Mouse (Mus musculus) liver, embryonic 14.5 days (tissue): Measurements from ENCODE around the gene C1qa. TPM values are rescaled to one million over a fixed set of nuclear protein-coding genes. Genes with fewer than 3 reads are reported as not detected.

Experiments used
- ATAC-seq: fragments of 200-750 bp; cut with Nextera tagmentation; 2 replicates; pipeline ENCODE4 v1.8.0; 2017; ENCODE audit warnings: moderate number of reproducible peaks, mild to moderate bottlenecking, moderate library complexity; ENCODE audit not compliant: insufficient read depth
- DNase-seq, 3 experiments: peaks; one replicate each; pipeline ENCODE4 v3.0.0-alpha.2; 2012 to 2013; ENCODE audit warnings: low read depth in 3 of 3, low spot score in 3 of 3
- H3K27ac ChIP-seq: fragments of 300-500 bp; sonication (generic); 2 replicates; pipeline ENCODE4 v1.5.1; 2014; ENCODE audit warnings: moderate library complexity, mild to moderate bottlenecking, control low read depth, inconsistent platforms
- H3K27me3 ChIP-seq: fragments of 300-500 bp; sonication (generic); 2 replicates; pipeline ENCODE4 v1.6.1; 2014; ENCODE audit warnings: mild to moderate bottlenecking, low read length, moderate library complexity; ENCODE audit not compliant: control insufficient read depth, insufficient read depth
- H3K36me3 ChIP-seq: fragments of 300-500 bp; sonication (generic); replicated peaks from 2 replicates; pipeline ENCODE4 v1.6.1; 2014; ENCODE audit warnings: low read depth; ENCODE audit not compliant: control insufficient read depth, insufficient read depth
- H3K4me1 ChIP-seq, 2 experiments: fragments of 200-500 bp in 1 of 2; fragments of 300-500 bp in 1 of 2; sonication (generic) in 1 of 2; replicated peaks; 2 replicates each; pipeline ENCODE4 v1.6.1; 2012 to 2014; ENCODE audit warnings: antibody characterized with exemption in 1 of 2, inconsistent platforms in 1 of 2, low read length in 1 of 2; ENCODE audit not compliant: control insufficient read depth in 2 of 2, insufficient read depth in 2 of 2
- H3K4me2 ChIP-seq: fragments of 300-500 bp; sonication (generic); 2 replicates; pipeline ENCODE4 v1.6.1; 2014; ENCODE audit warnings: low read depth, mild to moderate bottlenecking, control low read depth, moderate library complexity
- H3K4me3 ChIP-seq, 2 experiments: fragments of 200-500 bp in 1 of 2; fragments of 300-500 bp in 1 of 2; sonication (generic) in 1 of 2; 2 replicates each; pipeline ENCODE4 v1.5.1; 2012 to 2014; ENCODE audit warnings: low read depth in 2 of 2, low read length in 2 of 2, mild to moderate bottlenecking in 2 of 2, control low read depth in 1 of 2, inconsistent platforms in 1 of 2, moderate library complexity in 1 of 2; ENCODE audit not compliant: insufficient read depth in 1 of 2
- H3K9ac ChIP-seq: fragments of 300-500 bp; sonication (generic); replicated peaks from 2 replicates; pipeline ENCODE4 v1.6.1; 2014; ENCODE audit warnings: mild to moderate bottlenecking, control low read depth, moderate library complexity
- H3K9me3 ChIP-seq: fragments of 300-500 bp; sonication (generic); 2 replicates; pipeline ENCODE4 v1.6.1; 2016; ENCODE audit warnings: low read length, mixed read lengths; ENCODE audit not compliant: control insufficient read depth
- CTCF ChIP-seq: IDR thresholded peaks from 2 replicates; pipeline ENCODE4 v1.5.1; 2016; ENCODE audit warnings: antibody characterized with exemption, low read depth, control low read depth
- EP300 ChIP-seq: IDR thresholded peaks from 2 replicates; pipeline ENCODE4 v1.6.1; 2016; ENCODE audit warnings: antibody characterized with exemption, low read depth
- WGBS: fragments of 180-500 bp; shearing (Covaris S2); extraction: QIAGEN DNeasy Blood & Tissue Kit; methylation state at CpG from one replicate; pipeline ENCODE4 v1.1.7; 2014; ENCODE audit not compliant: insufficient replicate concordance; 5-methylcytosine and 5-hydroxymethylcytosine counted together
- polyA plus RNA-seq, 2 experiments: library from polyadenylated mRNA; depleted of rRNA in 1 of 2; stranded (reverse) in 1 of 2; unstranded in 1 of 2; fragments of >200 nt; fragmentation: Nextera tagmentation in 1 of 2; extraction: Ambion mirVana in 1 of 2; gene quantifications; 2 replicates each; pipeline versions ENCODE4 v1.2.1 to v1.2.3; 2012 to 2014

Gene C1qa
- polyA plus RNA-seq, 2 experiments = 23.8 to 40.9 TPM

DNA sequence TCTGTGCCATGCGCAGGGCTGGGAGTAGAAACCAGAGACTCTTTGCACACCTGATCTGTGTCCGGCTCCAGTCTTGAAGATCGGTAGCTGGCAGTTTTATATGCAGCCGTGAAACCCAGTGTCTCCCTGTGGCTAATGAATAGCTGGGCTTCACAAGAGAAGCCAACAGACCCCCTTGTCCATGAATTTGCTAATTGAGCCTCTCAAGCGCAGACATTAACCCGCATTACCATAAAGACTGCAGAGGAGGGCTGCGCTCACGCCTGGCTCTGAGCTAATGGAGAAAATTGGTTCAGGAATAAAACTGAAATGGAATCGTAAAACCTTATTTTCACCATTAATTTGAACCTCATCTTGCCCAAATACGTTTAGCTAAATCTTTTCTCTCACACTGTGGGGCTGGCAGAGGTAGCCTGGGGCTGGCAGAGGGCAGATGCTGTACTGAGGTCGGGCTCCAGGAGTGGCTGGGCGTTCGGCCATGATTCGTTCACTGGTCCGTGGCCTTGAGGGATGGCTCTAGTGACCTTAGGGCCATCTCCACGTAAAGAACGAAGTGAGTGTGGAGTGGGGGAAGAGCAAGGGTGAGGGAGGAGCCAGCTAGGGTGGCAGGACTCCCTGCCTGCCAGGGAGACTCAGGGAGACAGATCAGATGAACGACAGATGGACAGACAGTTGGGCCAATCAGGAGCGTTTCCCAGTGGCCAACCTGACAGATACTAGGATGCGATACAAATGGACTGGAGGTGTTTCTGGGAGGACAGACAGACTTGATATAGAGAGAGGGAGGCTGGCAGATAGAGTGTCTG, 18.0 kb upstream of the C1qa start:
- no peak overlapping the region for H3K4me3 ChIP-seq
- H3K9ac ChIP-seq = no peak overlapping the region
- H3K27ac ChIP-seq = no peak overlapping the region
- no peak for DNase-seq
- WGBS = 62% methylated on average over 20 of the region's 20 CpGs
- H3K9me3 ChIP-seq = no peaks in the 10 kb centered on the region
- H3K4me2 ChIP-seq = no peak overlapping the region
- no peaks in the 10 kb centered on the region for H3K4me1 ChIP-seq
- TF ChIP-seq EP300 (no peak), CTCF (no peak)
- no peak for ATAC-seq
- no peaks in the 10 kb centered on the region; the same call in 1 of the 2 replicates for H3K27me3 ChIP-seq
- no peaks in the 10 kb centered on the region for H3K36me3 ChIP-seq

GRCm38 (mm10) chr4:136912841-136913240, 14.2 kb upstream of the C1qa start:
- TF ChIP-seq EP300 (no peak), CTCF (no peak)
- no peak for DNase-seq
- no peak overlapping the region for H3K4me3 ChIP-seq
- ATAC-seq = no peak
- peaks cover 4% of the 10 kb centered on the region; the same call in 1 of the 2 replicates for H3K27me3 ChIP-seq
- no peaks in the 10 kb centered on the region for H3K4me1 ChIP-seq
- H3K9me3 ChIP-seq = no peaks in the 10 kb centered on the region
- no peak overlapping the region for H3K4me2 ChIP-seq
- no peak overlapping the region for H3K9ac ChIP-seq
- no peak overlapping the region for H3K27ac ChIP-seq
- WGBS = 18% methylated on average over 9 of the region's 9 CpGs
- H3K36me3 ChIP-seq = no peaks in the 10 kb centered on the region

DNA sequence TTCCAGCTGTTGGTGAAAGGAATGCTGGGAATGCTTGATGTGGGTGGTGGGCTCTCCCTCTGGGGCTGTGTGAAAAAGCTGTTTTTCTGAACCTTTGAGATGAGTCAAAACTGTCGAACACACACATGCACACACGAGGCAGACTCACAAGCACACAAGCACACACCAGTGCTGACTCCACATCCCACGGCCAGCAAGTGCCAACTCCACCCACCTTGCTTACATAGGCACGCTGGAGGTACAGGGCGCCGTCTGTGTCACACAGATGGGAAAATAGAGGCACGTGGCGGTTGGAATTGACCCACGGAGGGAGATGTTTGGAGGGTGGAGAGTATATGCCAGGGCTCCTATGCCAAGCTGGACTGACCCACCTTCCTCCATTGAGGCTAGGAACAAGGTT, 13.2 kb upstream of the C1qa start:
- Histone ChIP-seq H3K4me3 (no peak overlapping the region), H3K27me3 (peaks cover 4% of the 10 kb centered on the region; the same call in 1 of the 2 replicates), H3K4me2 (no peak overlapping the region), H3K4me1 (no peaks in the 10 kb centered on the region), H3K27ac (no peak overlapping the region), H3K36me3 (no peaks in the 10 kb centered on the region), H3K9me3 (no peaks in the 10 kb centered on the region), H3K9ac (no peak overlapping the region)
- WGBS = 26% methylated on average over 9 of the region's 9 CpGs
- ATAC-seq = no peak
- no peak for DNase-seq
- no peak for TF ChIP-seq EP300
- TF ChIP-seq CTCF = no peak

DNA sequence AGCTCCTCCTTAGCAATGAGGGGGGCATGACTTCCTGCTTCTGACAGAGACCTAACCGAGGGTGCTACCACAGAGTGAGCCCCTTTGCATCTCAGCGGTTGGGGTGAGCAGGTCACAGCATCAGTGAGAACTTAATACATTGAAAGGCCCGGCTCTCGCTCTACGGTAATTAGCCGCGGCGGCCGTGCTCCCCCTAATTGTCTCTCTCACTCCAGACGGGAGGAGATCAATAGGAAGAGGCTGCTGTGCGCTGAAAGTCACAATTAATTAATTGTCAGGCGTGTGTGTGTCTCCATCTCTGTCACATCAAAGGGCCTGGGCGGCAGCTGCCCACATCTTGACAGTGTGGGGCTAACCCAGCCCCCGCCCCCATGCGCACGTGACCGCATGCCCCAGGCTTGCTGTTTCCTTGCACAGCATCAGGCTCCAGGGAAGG, 12.6 kb upstream of the C1qa start:
- DNase-seq = no peak
- 16% methylated on average over 17 of the region's 17 CpGs for WGBS
- Histone ChIP-seq H3K27ac (no peak overlapping the region), H3K4me3 (no peak overlapping the region), H3K27me3 (peaks cover 6% of the 10 kb centered on the region; the same call in 1 of the 2 replicates), H3K4me1 (no peaks in the 10 kb centered on the region), H3K36me3 (no peaks in the 10 kb centered on the region), H3K9me3 (no peaks in the 10 kb centered on the region), H3K9ac (no peak overlapping the region), H3K4me2 (no peak overlapping the region)
- no peak for TF ChIP-seq EP300
- ATAC-seq = no peak

GRCm38 (mm10) chr4:136907809-136908208, 9.2 kb upstream of the C1qa start:
- Histone ChIP-seq H3K27me3 (peaks cover 21% of the 10 kb centered on the region), H3K4me3 (no peak overlapping the region), H3K4me2 (no peak overlapping the region), H3K9ac (no peak overlapping the region), H3K4me1 (no peaks in the 10 kb centered on the region), H3K9me3 (no peaks in the 10 kb centered on the region), H3K27ac (no peak overlapping the region), H3K36me3 (no peaks in the 10 kb centered on the region)
- DNase-seq = no peak
- ATAC-seq = no peak
- TF ChIP-seq EP300 = no peak
- TF ChIP-seq CTCF = no peak
